Mouse (Mus musculus) cortical plate, adult 2 months (tissue): ENCODE data around the gene Stkld1. TPM values are rescaled to one million over a fixed set of nuclear protein-coding genes. Genes with fewer than 3 reads are reported as not detected.

Experiments used
- H3K27ac ChIP-seq: fragments of 200-500 bp; 2 replicates; pipeline ENCODE4 v1.5.1; 2012; ENCODE audit warnings: low read length, control low read depth, inconsistent platforms; ENCODE audit not compliant: insufficient read depth
- H3K4me1 ChIP-seq: fragments of 200-500 bp; 2 replicates; pipeline ENCODE4 v1.6.1; 2011; ENCODE audit warnings: low read length; ENCODE audit not compliant: control insufficient read depth, insufficient read depth
- H3K4me3 ChIP-seq: fragments of 200-500 bp; 2 replicates; pipeline ENCODE4 v1.5.1; 2011; ENCODE audit warnings: mild to moderate bottlenecking, low read length, control low read depth; ENCODE audit not compliant: insufficient read depth
- CTCF ChIP-seq: fragments of 200-500 bp; IDR thresholded peaks from 2 replicates; pipeline ENCODE4 v1.5.1; 2011; ENCODE audit warnings: mild to moderate bottlenecking, control low read depth, low read length; ENCODE audit not compliant: insufficient read depth; ENCODE audit errors: extremely low read depth
- POLR2A ChIP-seq: fragments of 200-500 bp; IDR thresholded peaks from 2 replicates; pipeline ENCODE4 v1.6.1; 2011; ENCODE audit warnings: mild to moderate bottlenecking, low read length, control low read depth; ENCODE audit not compliant: insufficient read depth; ENCODE audit errors: extremely low read depth
- polyA plus RNA-seq: library from polyadenylated mRNA; depleted of rRNA; stranded (reverse); fragments of >200 nt; gene quantifications from 2 replicates; pipeline ENCODE4 v1.2.3, GENCODE M21; 2012; rRNA removed

Stkld1 gene
- polyA plus RNA-seq, 1 experiment = 0.23 TPM

DNA sequence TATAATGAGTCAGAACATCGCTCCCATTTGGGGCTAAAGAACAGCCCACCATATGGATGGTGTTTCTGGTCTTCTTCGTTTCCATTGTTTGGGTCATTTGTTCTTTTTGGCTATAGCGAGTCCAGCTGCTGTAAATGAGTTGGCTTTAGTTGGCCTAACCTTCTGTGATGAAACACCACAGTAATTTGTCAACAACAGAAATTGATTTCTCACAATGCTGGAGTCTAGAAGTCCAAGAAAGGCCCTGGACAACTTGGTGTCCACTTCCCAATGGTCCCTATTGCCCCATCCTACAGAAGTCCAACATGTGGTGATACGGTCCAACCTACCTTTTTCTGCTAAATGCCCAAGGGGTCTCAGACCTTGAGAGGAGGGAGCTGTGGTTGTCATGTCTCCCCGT, 50.8 kb downstream of the Stkld1 start:
- no peak overlapping the region for H3K4me3 ChIP-seq

DNA sequence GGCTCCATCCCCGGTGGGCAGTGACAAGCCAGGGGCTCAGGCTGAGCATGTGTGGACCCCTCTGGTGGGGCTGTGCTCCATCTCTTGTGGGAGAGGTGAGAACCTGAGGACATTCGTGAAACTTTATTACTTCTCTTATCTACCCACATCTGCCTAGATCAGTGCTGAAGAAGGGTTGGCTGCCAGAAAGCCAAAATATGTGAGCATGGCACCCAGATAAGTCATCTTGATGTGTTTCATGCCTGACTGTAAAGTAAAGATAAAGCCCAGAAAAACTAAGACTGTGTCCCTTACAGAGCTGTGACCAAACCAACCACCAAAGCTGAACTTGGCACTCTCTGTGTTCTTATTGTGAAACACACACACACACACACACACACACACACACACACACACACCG, 60.1 kb downstream of the Stkld1 start:
- H3K4me1 ChIP-seq = no peaks in the 10 kb centered on the region
- H3K4me3 ChIP-seq = no peak overlapping the region
- TF ChIP-seq CTCF = no peak
- TF ChIP-seq POLR2A = no peak
- no peak overlapping the region for H3K27ac ChIP-seq

More for the DNA sequence above, 50.8 kb downstream of the Stkld1 start:
- H3K4me1 ChIP-seq = no peaks in the 10 kb centered on the region
- no peak overlapping the region for H3K27ac ChIP-seq
- no peak for TF ChIP-seq POLR2A

DNA sequence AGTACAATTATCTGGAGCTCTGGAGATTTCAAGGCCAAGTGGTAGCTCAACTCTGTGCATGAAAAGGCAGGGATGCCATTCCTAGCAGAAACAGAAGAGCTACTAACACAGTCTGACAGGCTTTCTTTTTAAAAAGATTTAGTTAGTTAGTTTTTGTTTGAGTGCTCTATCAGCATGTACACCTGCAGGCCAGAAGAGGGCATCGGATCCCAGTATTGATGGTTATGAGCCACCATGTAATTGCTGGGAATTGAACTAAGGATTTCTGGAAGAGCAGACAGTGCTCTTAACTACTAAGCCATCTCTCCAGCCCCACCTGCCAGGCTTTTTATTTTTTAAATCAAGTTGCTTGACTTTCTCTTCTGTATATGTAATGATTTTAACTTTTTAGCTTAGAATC, 63.7 kb downstream of the Stkld1 start:
- H3K27ac ChIP-seq = no peak overlapping the region
- H3K4me1 ChIP-seq = no peaks in the 10 kb centered on the region
- TF ChIP-seq POLR2A = no peak
- no peak for TF ChIP-seq CTCF
- H3K4me3 ChIP-seq = no peak overlapping the region

DNA sequence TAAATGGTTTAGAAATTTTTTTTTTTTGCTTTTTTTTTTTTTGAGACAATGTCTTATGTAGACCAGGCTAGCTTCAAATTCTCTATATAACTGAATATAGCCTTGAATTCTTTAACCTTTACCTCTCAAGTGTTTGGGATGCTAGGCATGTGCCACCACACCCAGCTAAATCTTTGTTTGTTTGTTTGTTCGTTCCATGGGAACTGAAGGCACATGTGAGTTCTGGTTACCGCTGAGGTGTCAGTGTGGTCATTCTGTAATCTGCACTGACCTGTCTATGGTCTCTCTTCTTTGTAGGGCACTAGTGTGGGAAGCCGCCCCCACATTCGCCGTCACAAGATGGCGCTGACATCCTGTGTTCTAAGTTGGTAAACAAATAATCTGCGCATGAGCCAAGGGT, 64.1 kb downstream of the Stkld1 start:
- no peak for TF ChIP-seq POLR2A
- TF ChIP-seq CTCF = no peak
- Histone ChIP-seq H3K4me3 (no peak overlapping the region), H3K27ac (no peak overlapping the region), H3K4me1 (no peaks in the 10 kb centered on the region)

Other genes starting within 250 kb of the Stkld1 start
- not detected in 2 replicates for gene Abo, start 69.1 kb upstream of the Stkld1 start, polyA plus RNA-seq
- 18.7 and 19.1 TPM in 2 replicates for gene Surf6, start 31.2 kb upstream of the Stkld1 start, polyA plus RNA-seq
- gene Med22, start 23.4 kb upstream of the Stkld1 start, polyA plus RNA-seq = 44.1 and 47.4 TPM in 2 replicates
- 642 and 671 TPM in 2 replicates for gene Rpl7a, start 23.3 kb upstream of the Stkld1 start, polyA plus RNA-seq
- gene Surf2, start 17.7 kb upstream of the Stkld1 start, polyA plus RNA-seq = 56.9 and 59.0 TPM in 2 replicates
- gene Surf1, start 17.5 kb upstream of the Stkld1 start, polyA plus RNA-seq = 136 and 138 TPM in 2 replicates
- 56.1 and 58.4 TPM in 2 replicates for gene Surf4, start 119 bp upstream of the Stkld1 start, polyA plus RNA-seq
- 82.2 and 85.9 TPM in 2 replicates for gene Rexo4, start 30.3 kb downstream of the Stkld1 start, polyA plus RNA-seq
- gene Adamts13, start 39.4 kb downstream of the Stkld1 start, polyA plus RNA-seq = 6.9 and 7.0 TPM in 2 replicates
- gene Cacfd1, start 75.9 kb downstream of the Stkld1 start, polyA plus RNA-seq = 63.7 and 64.1 TPM in 2 replicates
- 43.2 and 46.6 TPM in 2 replicates for gene Slc2a6, start 94.0 kb downstream of the Stkld1 start, polyA plus RNA-seq
- 0.51 and 0.69 TPM in 2 replicates for gene Mymk, start 138.1 kb downstream of the Stkld1 start, polyA plus RNA-seq
- 32.0 and 36.7 TPM in 2 replicates for gene Adamtsl2, start 145.3 kb downstream of the Stkld1 start, polyA plus RNA-seq
- 129 and 142 TPM in 2 replicates for gene Fam163b, start 208.4 kb downstream of the Stkld1 start, polyA plus RNA-seq
- gene Dbh, start 231.2 kb downstream of the Stkld1 start, polyA plus RNA-seq = 0.23 and 0.31 TPM in 2 replicates